Mouse (Mus musculus) forebrain, embryonic 14.5 days (tissue): ENCODE data around the gene Lats2. TPM values are rescaled to one million over a fixed set of nuclear protein-coding genes. Genes with fewer than 3 reads are reported as not detected.
"Not testable (repeated sequence)": the region's sequence is repeated elsewhere in the genome, so short reads cannot be mapped to it uniquely, and the experiment has no call there.

ENCODE experiments used
- ATAC-seq: fragments of 200-750 bp; cut with Nextera tagmentation; 2 replicates; pipeline ENCODE4 v1.8.0; 2017; ENCODE audit warnings: mild to moderate bottlenecking, moderate library complexity
- DNase-seq: peaks from one replicate; pipeline ENCODE4 v3.0.0-alpha.2; 2015; ENCODE audit warnings: low spot score
- H3K27ac ChIP-seq: fragments of 300-500 bp; sonication (generic); 2 replicates; pipeline ENCODE4 v1.5.1; 2014; ENCODE audit warnings: low read depth, mild to moderate bottlenecking, control low read depth, low read length, moderate library complexity
- H3K27me3 ChIP-seq: fragments of 300-500 bp; sonication (generic); replicated peaks from 2 replicates; pipeline ENCODE4 v1.6.1; 2014; ENCODE audit warnings: low read length, control low read depth, mixed read lengths; ENCODE audit not compliant: control insufficient read depth, insufficient read depth
- H3K36me3 ChIP-seq: fragments of 300-500 bp; sonication (generic); 2 replicates; pipeline ENCODE4 v1.6.1; 2014; ENCODE audit warnings: low read length, control low read depth; ENCODE audit not compliant: control insufficient read depth, insufficient read depth
- H3K4me1 ChIP-seq: fragments of 300-500 bp; sonication (generic); 2 replicates; pipeline ENCODE4 v1.6.1; 2014; ENCODE audit warnings: antibody characterized with exemption, low read length, control low read depth; ENCODE audit not compliant: control insufficient read depth, insufficient read depth
- H3K4me2 ChIP-seq: fragments of 300-500 bp; sonication (generic); 2 replicates; pipeline ENCODE4 v1.6.1; 2014; ENCODE audit warnings: mild to moderate bottlenecking, control low read depth, low read length
- H3K4me3 ChIP-seq: fragments of 300-500 bp; sonication (generic); 2 replicates; pipeline ENCODE4 v1.5.1; 2014; ENCODE audit warnings: low read depth, low read length, control low read depth
- H3K9ac ChIP-seq: fragments of 300-500 bp; sonication (generic); 2 replicates; pipeline ENCODE4 v1.6.1; 2014; ENCODE audit warnings: mild to moderate bottlenecking, low read length, control low read depth, moderate library complexity
- H3K9me3 ChIP-seq: fragments of 300-500 bp; sonication (generic); replicated peaks from 2 replicates; pipeline ENCODE4 v1.6.1; 2016; ENCODE audit warnings: low read length, control low read depth, mixed read lengths; ENCODE audit not compliant: control insufficient read depth
- WGBS: fragments of 180-500 bp; shearing (Covaris S2); extraction: QIAGEN DNeasy Blood & Tissue Kit; methylation state at CpG from one replicate; pipeline ENCODE4 v1.1.7; 2014; 5-methylcytosine and 5-hydroxymethylcytosine counted together
- microRNA-seq: library from miRNA; unstranded; fragments of <30 nt; microRNA quantifications from one replicate; pipeline ENCODE4, GENCODE M21; 2016
- polyA plus RNA-seq: library from polyadenylated mRNA; unstranded; fragments of >200 nt; fragmentation: Nextera tagmentation; extraction: Ambion mirVana; gene quantifications from 2 replicates; pipeline ENCODE4 v1.2.1, GENCODE M21; 2014

Lats2 gene
- polyA plus RNA-seq, 1 experiment from 2014 or later: 5.0 TPM

- Histone ChIP-seq H3K4me1 (no peaks in the 10 kb centered on the region), H3K36me3 (no peaks in the 10 kb centered on the region), H3K4me2 (no peak overlapping the region), H3K27me3 (no peaks in the 10 kb centered on the region), H3K27ac (no peak overlapping the region), H3K9me3 (no peaks in the 10 kb centered on the region), H3K4me3 (no peak overlapping the region), H3K9ac (no peak overlapping the region)
- ATAC-seq: no peak
- DNase-seq: no peak
- WGBS: 100% methylated on average over 2 of the region's 2 CpGs
These were observed 100.7 kb downstream of the Lats2 start for GRCm38 (mm10) chr14:57657500-57657899.

GRCm38 (mm10) chr14:57656519-57656918 lies 101.7 kb downstream of the Lats2 start:
- not testable (repeated sequence) for H3K27ac ChIP-seq, H3K9me3 ChIP-seq, H3K4me3 ChIP-seq, H3K36me3 ChIP-seq, H3K27me3 ChIP-seq, ATAC-seq, H3K4me2 ChIP-seq, H3K4me1 ChIP-seq, H3K9ac ChIP-seq
- 92% methylated on average over 3 of the region's 3 CpGs for WGBS
- peak; percentile 15 for DNase-seq

GRCm38 (mm10) chr14:57649501-57649900 lies 108.7 kb downstream of the Lats2 start:
- no peak for ATAC-seq
- H3K9me3 ChIP-seq: no peaks in the 10 kb centered on the region
- H3K27ac ChIP-seq: no peak overlapping the region
- H3K4me3 ChIP-seq: no peak overlapping the region
- peak; percentile 15 for DNase-seq
- no peaks in the 10 kb centered on the region for H3K4me1 ChIP-seq
- no peak overlapping the region for H3K4me2 ChIP-seq
- H3K9ac ChIP-seq: no peak overlapping the region
- no peaks in the 10 kb centered on the region for H3K27me3 ChIP-seq
- no peaks in the 10 kb centered on the region for H3K36me3 ChIP-seq

- Histone ChIP-seq H3K9ac (no peak overlapping the region), H3K4me1 (no peaks in the 10 kb centered on the region), H3K4me2 (no peak overlapping the region), H3K36me3 (peaks cover 5% of the 10 kb centered on the region; the same call in 1 of the 2 replicates), H3K9me3 (no peaks in the 10 kb centered on the region), H3K27me3 (no peaks in the 10 kb centered on the region), H3K4me3 (no peak overlapping the region), H3K27ac (no peak overlapping the region)
- 94% methylated on average over 4 of the region's 4 CpGs for WGBS
- no peak for DNase-seq
- no peak for ATAC-seq
These were observed 112.0 kb downstream of the Lats2 start for GRCm38 (mm10) chr14:57646155-57646554.

Small RNA genes within 50 kb of the gene (microRNA-seq; reads per million reads assigned to microRNA genes)
- gene Mir3077: not detected

Other genes with a start within 250 kb of the Lats2 start
- 1.9 and 2.4 TPM in 2 replicates for gene Il17d, start 233.6 kb downstream of the Lats2 start, polyA plus RNA-seq
- gene Eef1akmt1, start 186.8 kb downstream of the Lats2 start, polyA plus RNA-seq: 116 and 132 TPM in 2 replicates
- 13.7 and 16.1 TPM in 2 replicates for gene Xpo4, start 93.0 kb downstream of the Lats2 start, polyA plus RNA-seq
- not detected in 2 replicates for gene Gm49361, start 12.3 kb downstream of the Lats2 start, polyA plus RNA-seq
- 21.1 and 31.7 TPM in 2 replicates for gene Sap18, start 39.8 kb upstream of the Lats2 start, polyA plus RNA-seq
- gene Ska3, start 67.8 kb upstream of the Lats2 start, polyA plus RNA-seq: 11.5 and 11.9 TPM in 2 replicates
- gene Mrpl57, start 67.8 kb upstream of the Lats2 start, polyA plus RNA-seq: 139 and 165 TPM in 2 replicates
- gene Zdhhc20, start 131.9 kb upstream of the Lats2 start, polyA plus RNA-seq: 29.7 and 37.1 TPM in 2 replicates
- 46.6 and 49.4 TPM in 2 replicates for gene Micu2, start 240.9 kb upstream of the Lats2 start, polyA plus RNA-seq